Mouse (Mus musculus) lung, embryonic 16.5 days (tissue): ENCODE results near the gene Elp1. TPM values are rescaled to one million over a fixed set of nuclear protein-coding genes. Genes with fewer than 3 reads are reported as not detected.
A peak's percentile ranks its signal among the peaks of the same experiment; 100 is the strongest.

Experiments
- ATAC-seq: fragments of 200-750 bp; cut with Nextera tagmentation; 2 replicates; pipeline ENCODE4 v1.8.0; 2017; ENCODE audit warnings: low read depth, mild to moderate bottlenecking, moderate library complexity
- H3K27ac ChIP-seq: fragments of 300-500 bp; sonication (generic); 2 replicates; pipeline ENCODE4 v1.5.1; 2014; ENCODE audit warnings: mild to moderate bottlenecking, control low read depth, low read length
- H3K27me3 ChIP-seq: fragments of 300-500 bp; sonication (generic); 2 replicates; pipeline ENCODE4 v1.6.1; 2014; ENCODE audit warnings: low read depth, low read length, mixed read lengths; ENCODE audit not compliant: control insufficient read depth, insufficient read depth
- H3K36me3 ChIP-seq: fragments of 300-500 bp; sonication (generic); 2 replicates; pipeline ENCODE4 v1.6.1; 2014; ENCODE audit warnings: low read length; ENCODE audit not compliant: control insufficient read depth, insufficient read depth
- H3K4me1 ChIP-seq: fragments of 300-500 bp; sonication (generic); replicated peaks from 2 replicates; pipeline ENCODE4 v1.6.1; 2014; ENCODE audit warnings: low read length, mixed read lengths; ENCODE audit not compliant: control insufficient read depth, insufficient read depth
- H3K4me2 ChIP-seq: fragments of 300-500 bp; sonication (generic); 2 replicates; pipeline ENCODE4 v1.6.1; 2014; ENCODE audit warnings: low read depth, low read length, control low read depth
- H3K4me3 ChIP-seq: fragments of 300-500 bp; sonication (generic); 2 replicates; pipeline ENCODE4 v1.5.1; 2014; ENCODE audit warnings: mild to moderate bottlenecking, low read length, control low read depth
- H3K9ac ChIP-seq: fragments of 300-500 bp; sonication (generic); 2 replicates; pipeline ENCODE4 v1.6.1; 2014; ENCODE audit warnings: low read length, control low read depth
- H3K9me3 ChIP-seq: fragments of 300-500 bp; sonication (generic); 2 replicates; pipeline ENCODE4 v1.6.1; 2016; ENCODE audit warnings: low read length; ENCODE audit not compliant: control insufficient read depth
- WGBS: fragments of 180-500 bp; shearing (Covaris S2); extraction: QIAGEN DNeasy Blood & Tissue Kit; methylation state at CpG from one replicate; pipeline ENCODE4 v1.1.7; 2014; 5-methylcytosine and 5-hydroxymethylcytosine counted together
- polyA plus RNA-seq: library from polyadenylated mRNA; unstranded; fragments of >200 nt; fragmentation: Nextera tagmentation; extraction: Ambion mirVana; gene quantifications from 2 replicates; pipeline ENCODE4 v1.2.1, GENCODE M21; 2015

The Elp1 gene
- polyA plus RNA-seq, 1 experiment from 2014 or later, result 29.7 TPM

DNA sequence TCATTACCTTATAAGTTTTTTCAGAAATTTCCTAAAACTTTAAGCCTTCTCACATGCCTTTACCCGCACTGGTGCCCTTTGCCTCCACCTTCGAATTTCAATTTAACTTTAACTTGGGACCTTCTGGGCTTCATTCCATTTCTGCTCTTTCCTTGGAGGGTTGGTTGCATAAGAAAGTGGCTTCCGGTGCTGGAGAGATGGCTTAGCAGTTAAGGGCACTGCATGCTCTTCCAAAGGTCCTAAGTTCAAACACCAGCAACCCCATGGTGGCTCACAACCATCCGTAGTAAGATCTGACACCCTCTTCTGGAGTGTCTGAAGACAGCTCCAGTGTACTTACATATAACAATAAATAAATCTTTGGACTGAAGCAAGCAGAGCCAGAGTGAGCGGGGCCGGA, 78.9 kb downstream of the Elp1 start:
- H3K27me3 ChIP-seq, result no peaks in the 10 kb centered on the region
- H3K4me2 ChIP-seq, result no peak overlapping the region
- H3K27ac ChIP-seq, result no peak overlapping the region
- ATAC-seq, result no peak
- no peak overlapping the region for H3K4me3 ChIP-seq
- no peak overlapping the region for H3K9ac ChIP-seq
- no peaks in the 10 kb centered on the region for H3K36me3 ChIP-seq
- 77% methylated on average over 6 of the region's 6 CpGs for WGBS
- no peaks in the 10 kb centered on the region for H3K4me1 ChIP-seq
- no peaks in the 10 kb centered on the region for H3K9me3 ChIP-seq

- H3K9ac ChIP-seq, result no peak overlapping the region
- H3K27ac ChIP-seq, result no peak overlapping the region
- no peaks in the 10 kb centered on the region for H3K4me1 ChIP-seq
- no peak for ATAC-seq
- WGBS, result 53% methylated on average over 6 of the region's 6 CpGs
- no peaks in the 10 kb centered on the region for H3K27me3 ChIP-seq
- H3K9me3 ChIP-seq, result no peaks in the 10 kb centered on the region
- H3K4me3 ChIP-seq, result no peak overlapping the region
- no peak overlapping the region for H3K4me2 ChIP-seq
- H3K36me3 ChIP-seq, result no peaks in the 10 kb centered on the region
Observed at GRCm38 (mm10) chr4:56722346-56722745, 79.8 kb downstream of the Elp1 start.

GRCm38 (mm10) chr4:56721469-56721868, 80.7 kb downstream of the Elp1 start:
- Histone ChIP-seq H3K4me3 (no peak overlapping the region), H3K4me1 (no peaks in the 10 kb centered on the region), H3K27me3 (no peaks in the 10 kb centered on the region), H3K9ac (no peak overlapping the region), H3K9me3 (no peaks in the 10 kb centered on the region), H3K27ac (no peak overlapping the region), H3K36me3 (no peaks in the 10 kb centered on the region), H3K4me2 (no peak overlapping the region)
- ATAC-seq, result no peak
- 32% methylated on average over 3 of the region's 3 CpGs for WGBS

DNA sequence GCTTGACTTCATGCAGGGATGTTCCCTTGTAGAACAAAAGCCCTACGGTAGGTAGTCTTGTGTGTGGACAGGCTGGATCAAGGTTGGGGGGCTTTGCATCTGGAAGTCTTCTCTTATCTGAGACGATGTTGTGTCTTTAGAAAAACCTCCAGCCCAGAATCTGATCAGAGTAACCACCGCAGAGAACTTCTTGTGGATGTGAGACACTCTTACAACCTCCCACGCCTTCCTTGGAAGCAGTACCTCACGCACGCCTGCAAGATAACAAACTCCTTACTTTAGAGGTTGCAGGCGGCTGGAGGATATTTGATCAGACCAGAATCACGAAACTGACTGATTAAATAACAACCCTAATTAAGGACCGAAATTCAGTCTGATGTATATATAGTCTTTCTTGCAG, 81.7 kb downstream of the Elp1 start:
- Histone ChIP-seq H3K4me1 (no peaks in the 10 kb centered on the region), H3K27ac (no peak overlapping the region)

DNA sequence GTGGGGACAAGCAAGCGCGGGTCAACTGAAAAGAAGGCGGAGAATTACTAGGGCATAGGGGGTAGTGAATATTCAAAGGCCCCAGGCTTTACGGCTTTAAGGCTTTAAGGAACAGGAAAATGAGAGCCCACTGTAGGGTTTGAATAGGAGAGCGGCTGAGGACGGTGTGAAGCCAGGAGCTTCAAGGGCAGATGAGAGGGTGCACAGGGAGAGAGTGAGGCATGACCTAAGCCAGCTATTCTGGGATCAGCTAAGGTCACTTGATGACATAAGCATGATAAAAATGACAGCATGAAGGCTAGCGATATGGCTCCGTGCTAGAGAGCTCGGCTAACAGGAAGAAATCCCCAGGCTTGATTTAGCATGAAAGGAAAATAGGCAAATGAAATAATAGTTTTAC, 82.7 kb downstream of the Elp1 start:
- Histone ChIP-seq H3K36me3 (no peaks in the 10 kb centered on the region), H3K4me3 (no peak overlapping the region), H3K4me2 (no peak overlapping the region), H3K9me3 (no peaks in the 10 kb centered on the region), H3K27ac (no peak overlapping the region), H3K9ac (no peak overlapping the region), H3K27me3 (no peaks in the 10 kb centered on the region), H3K4me1 (no peaks in the 10 kb centered on the region)
- no peak for ATAC-seq
- WGBS, result 60% methylated on average over 9 of the region's 9 CpGs

More for the DNA sequence above, 81.7 kb downstream of the Elp1 start:
- no peak overlapping the region for H3K9ac ChIP-seq
- no peaks in the 10 kb centered on the region for H3K36me3 ChIP-seq
- H3K9me3 ChIP-seq, result no peaks in the 10 kb centered on the region
- ATAC-seq, result no peak
- H3K4me3 ChIP-seq, result no peak overlapping the region
- 69% methylated on average over 9 of the region's 9 CpGs for WGBS
- H3K27me3 ChIP-seq, result no peaks in the 10 kb centered on the region
- H3K4me2 ChIP-seq, result no peak overlapping the region

DNA sequence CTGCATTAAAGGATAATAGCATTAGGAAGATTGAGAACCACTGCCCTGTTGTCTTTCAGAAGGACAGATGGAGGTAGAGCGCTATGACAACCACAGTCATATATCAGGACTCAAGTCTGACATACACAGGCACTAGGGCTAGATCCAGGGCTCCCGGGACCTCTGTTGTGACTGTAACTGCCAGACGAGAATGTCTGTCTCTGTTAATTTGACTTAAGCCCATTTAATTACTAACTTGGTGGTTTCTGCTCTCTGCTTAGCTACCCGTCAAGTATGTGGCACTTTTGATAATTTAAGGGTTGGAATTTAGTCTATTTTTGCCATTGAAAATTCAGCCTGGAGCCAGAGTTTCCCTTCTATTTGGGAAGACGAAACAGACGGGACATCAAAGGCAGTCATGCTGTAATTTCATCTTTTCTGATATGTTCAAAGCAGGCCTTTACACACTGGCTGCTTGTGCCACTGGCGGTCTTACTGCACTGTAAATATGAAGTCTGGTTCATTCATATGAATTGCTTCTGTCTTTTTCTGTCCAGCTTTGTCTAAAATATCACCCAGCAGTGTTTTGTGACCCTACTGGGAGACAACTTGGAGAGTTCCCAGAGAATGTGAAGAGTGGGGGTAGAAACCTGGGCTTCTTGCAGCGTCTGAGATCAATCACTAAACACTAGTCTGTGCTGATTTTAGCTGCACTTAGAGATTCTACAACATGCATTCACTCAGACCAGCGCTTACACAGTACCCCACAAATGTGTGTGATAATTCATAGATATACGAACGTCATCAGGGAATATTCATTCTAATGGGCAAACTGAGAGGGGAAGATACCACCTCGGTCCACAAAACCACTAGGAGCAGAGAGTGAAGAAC, 83.3 kb downstream of the Elp1 start:
- ATAC-seq, result 0 out of 2 replicates have a peak, but pooled peaks have one; percentile 51

DNA sequence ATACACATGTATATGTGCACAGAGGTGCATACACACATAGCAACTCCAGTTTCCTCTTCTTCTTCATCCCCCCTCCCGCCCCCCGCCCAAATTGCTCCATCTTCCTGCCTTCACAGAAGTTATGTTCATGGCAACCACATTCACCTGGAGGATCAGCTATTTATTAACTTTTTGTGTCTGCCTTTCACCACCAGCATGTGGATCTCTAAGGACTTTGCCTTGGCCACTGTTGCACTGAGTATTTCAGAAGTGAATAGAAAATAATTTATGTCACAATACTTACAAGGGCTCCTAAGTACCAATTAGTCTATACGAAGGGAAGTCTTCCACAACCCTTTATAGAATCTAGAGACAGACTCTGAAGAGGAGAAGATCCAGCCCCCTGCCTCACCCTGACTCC, 84.2 kb downstream of the Elp1 start:
- Histone ChIP-seq H3K4me1 (no peaks in the 10 kb centered on the region), H3K27ac (no peak overlapping the region)

More for the DNA sequence above, 83.3 kb downstream of the Elp1 start:
- Histone ChIP-seq H3K4me2 (no peak overlapping the region), H3K36me3 (no peaks in the 10 kb centered on the region), H3K27ac (no peak overlapping the region), H3K9ac (no peak overlapping the region), H3K9me3 (no peaks in the 10 kb centered on the region), H3K4me1 (no peaks in the 10 kb centered on the region), H3K4me3 (no peak overlapping the region), H3K27me3 (no peaks in the 10 kb centered on the region)
- 43% methylated on average over 12 of the region's 12 CpGs for WGBS

GRCm38 (mm10) chr4:56716801-56717200, 85.3 kb downstream of the Elp1 start:
- 46% methylated on average over 5 of the region's 5 CpGs for WGBS
- ATAC-seq, result no peak

More for the DNA sequence above, 84.2 kb downstream of the Elp1 start:
- Histone ChIP-seq H3K27me3 (no peaks in the 10 kb centered on the region), H3K36me3 (no peaks in the 10 kb centered on the region), H3K4me3 (no peak overlapping the region), H3K4me2 (no peak overlapping the region), H3K9ac (no peak overlapping the region), H3K9me3 (no peaks in the 10 kb centered on the region)
- ATAC-seq, result no peak
- 87% methylated on average over 3 of the region's 3 CpGs for WGBS

GRCm38 (mm10) chr4:56713155-56713554, 89.0 kb downstream of the Elp1 start:
- no peak for ATAC-seq
- Histone ChIP-seq H3K4me2 (no peak overlapping the region), H3K4me1 (no peaks in the 10 kb centered on the region; the same call in 1 of the 2 replicates), H3K4me3 (no peak overlapping the region), H3K36me3 (no peaks in the 10 kb centered on the region), H3K9me3 (no peaks in the 10 kb centered on the region), H3K9ac (no peak overlapping the region), H3K27ac (no peak overlapping the region), H3K27me3 (no peaks in the 10 kb centered on the region)
- WGBS, result 77% methylated on average over 3 of the region's 3 CpGs

More at GRCm38 (mm10) chr4:56716801-56717200, 85.3 kb downstream of the Elp1 start:
- H3K4me2 ChIP-seq, result no peak overlapping the region
- no peaks in the 10 kb centered on the region for H3K36me3 ChIP-seq
- H3K27me3 ChIP-seq, result no peaks in the 10 kb centered on the region
- H3K9ac ChIP-seq, result no peak overlapping the region
- H3K27ac ChIP-seq, result no peak overlapping the region
- no peaks in the 10 kb centered on the region for H3K9me3 ChIP-seq
- H3K4me3 ChIP-seq, result no peak overlapping the region
- H3K4me1 ChIP-seq, result no peaks in the 10 kb centered on the region
